Mouse (Mus musculus) E14TG2a.4 (cell line): ENCODE results near the gene Hist1h2af.
"Not testable (repeated sequence)": the region's sequence is repeated elsewhere in the genome, so short reads cannot be mapped to it uniquely, and the experiment has no call there.

Experiments
- CTCF ChIP-seq: conservative IDR thresholded peaks from 2 replicates; pipeline ENCODE4 v1.5.1; 2014; ENCODE audit warnings: low read length
- NANOG ChIP-seq: IDR thresholded peaks from 2 replicates; pipeline ENCODE4 v1.6.1; 2014; ENCODE audit warnings: borderline replicate concordance, low read length, mixed read lengths
- POU5F1 ChIP-seq: IDR thresholded peaks from 2 replicates; pipeline ENCODE4 v1.6.1; 2014; ENCODE audit warnings: low read length, borderline replicate concordance

DNA sequence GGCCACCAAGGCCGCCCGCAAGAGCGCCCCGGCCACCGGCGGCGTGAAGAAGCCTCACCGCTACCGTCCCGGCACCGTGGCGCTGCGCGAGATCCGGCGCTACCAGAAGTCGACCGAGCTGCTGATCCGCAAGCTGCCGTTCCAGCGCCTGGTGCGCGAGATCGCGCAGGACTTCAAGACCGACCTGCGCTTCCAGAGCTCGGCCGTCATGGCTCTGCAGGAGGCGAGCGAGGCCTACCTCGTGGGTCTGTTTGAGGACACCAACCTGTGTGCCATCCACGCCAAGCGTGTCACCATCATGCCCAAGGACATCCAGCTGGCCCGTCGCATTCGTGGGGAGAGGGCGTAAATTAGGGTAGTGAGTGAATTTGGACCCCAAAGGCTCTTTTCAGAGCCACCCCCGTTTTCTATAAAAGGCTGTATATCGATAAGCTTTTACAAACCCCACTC lies 42.2 kb downstream of the Hist1h2af start:
- TF ChIP-seq CTCF, NANOG, POU5F1: not testable (repeated sequence)
